24 mouse cellular contexts compared by ENCODE assay signal in the genomic region with DNA sequence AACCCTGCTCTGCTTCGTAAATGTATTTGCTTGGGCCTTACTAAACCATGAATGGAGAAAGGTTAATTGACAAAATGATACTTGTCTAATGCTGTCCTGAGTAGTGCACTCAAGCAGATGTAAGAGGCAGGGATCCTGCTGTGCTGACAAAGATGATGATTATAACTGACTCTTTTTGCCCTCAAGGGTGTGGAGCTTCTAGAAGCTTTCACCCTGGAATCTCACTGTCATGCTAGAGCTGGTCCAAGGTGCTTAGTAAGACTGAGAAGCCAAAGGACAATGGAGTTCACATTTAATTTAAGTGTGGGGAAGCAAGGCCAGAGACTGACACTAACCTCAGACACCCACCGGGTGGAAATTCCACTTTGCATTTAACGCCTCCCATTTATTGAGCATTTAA.
DNase-seq lines count a peak whose midpoint lies in the region; ATAC-seq and TF ChIP-seq lines count a peak whose summit lies in the region.
"Had no signal": no experiment of that assay in that cellular context is flagged by ENCODE, and none has a peak within 500 bp of the region (broad histone marks: within the 10 kb centered on the region; RNA-seq: fewer than 3 reads in every experiment).

No protein-coding gene starts in this region.

- no peak overlapping the region for H3K4me2 ChIP-seq in forebrain, embryonic 13.5 days
- no peak overlapping the region for H3K4me2 ChIP-seq in forebrain, postnatal 0 days (ENCODE audit: low read depth)
- H3K4me2 ChIP-seq: embryonic facial prominence, embryonic 13.5 days; embryonic facial prominence, embryonic 15.5 days; forebrain, embryonic 12.5 days; forebrain, embryonic 15.5 days had no signal

- no peak for DNase-seq in forebrain, postnatal 0 days
- peak; percentile 25 for DNase-seq in Muller cell, postnatal 12 days (ENCODE audit: inconsistent ontology term)
- peak; percentile 52 for DNase-seq in retina, embryonic 14.5 days (ENCODE audit: low spot score)
- no peak for DNase-seq in layer of hippocampus, adult 18-20 months (ENCODE audit: low spot score in 2 of 2)
- DNase-seq in midbrain, embryonic 10.5 days (ENCODE audit: low spot score), result no peak
- DNase-seq: adrenal gland, postnatal 10 days; adrenal gland, postnatal 25 days; B cell, adult 2 months; cerebellum, adult 11-12 months; cerebellum, adult 2 months; cerebellum, adult 9-10 months; cerebellum, postnatal 10 days; cerebellum, postnatal 25 days; embryo, embryonic 11 days had no signal

- H3K9me3 ChIP-seq in forebrain, embryonic 13.5 days (replicated peaks), result no peaks in the 10 kb centered on the region
- no peaks in the 10 kb centered on the region for H3K9me3 ChIP-seq in forebrain, postnatal 0 days (ENCODE audit: low read length)
- H3K9me3 ChIP-seq in midbrain, embryonic 10.5 days (replicated peaks), result no peaks in the 10 kb centered on the region
- H3K9me3 ChIP-seq: embryonic facial prominence, embryonic 13.5 days; embryonic facial prominence, embryonic 15.5 days; forebrain, embryonic 10.5 days; forebrain, embryonic 12.5 days; forebrain, embryonic 15.5 days had no signal

- no peak overlapping the region for H3K4me3 ChIP-seq in forebrain, embryonic 13.5 days
- H3K4me3 ChIP-seq in forebrain, postnatal 0 days (ENCODE audit: low read depth, low read length), result no peak overlapping the region
- H3K4me3 ChIP-seq in midbrain, embryonic 10.5 days, result no peak overlapping the region
- H3K4me3 ChIP-seq: embryonic facial prominence, embryonic 13.5 days; embryonic facial prominence, embryonic 15.5 days; erythroblast, embryonic 14.5 days; forebrain, embryonic 10.5 days; forebrain, embryonic 12.5 days; forebrain, embryonic 15.5 days had no signal

- 80% methylated on average over 3 of the region's 3 CpGs for WGBS in forebrain, embryonic 13.5 days
- 80% methylated on average over 3 of the region's 3 CpGs for WGBS in forebrain, postnatal 0 days
- 91% methylated on average over 3 of the region's 3 CpGs for WGBS in midbrain, embryonic 10.5 days

- 0 out of 2 replicates have a peak, but pooled peaks have one; percentile 19 for ATAC-seq in forebrain, embryonic 13.5 days
- ATAC-seq in forebrain, postnatal 0 days, result no peak
- ATAC-seq: CD4-positive, CD25-positive, alpha-beta regulatory T cell, adult 4 months; forebrain, embryonic 15.5 days had no signal

- TF ChIP-seq CTCF in forebrain, postnatal 0 days (IDR thresholded peaks at IDR 0.05; ENCODE audit: low read depth), result no peak

- no peak overlapping the region for H3K27ac ChIP-seq in forebrain, embryonic 13.5 days
- no peak overlapping the region for H3K27ac ChIP-seq in forebrain, postnatal 0 days (ENCODE audit: low read depth, low read length)
- no peak overlapping the region for H3K27ac ChIP-seq in midbrain, embryonic 10.5 days (replicated peaks)
- H3K27ac ChIP-seq: embryonic facial prominence, embryonic 13.5 days; embryonic facial prominence, embryonic 15.5 days; forebrain, embryonic 10.5 days; forebrain, embryonic 12.5 days; forebrain, embryonic 15.5 days had no signal

- H3K9ac ChIP-seq in forebrain, embryonic 13.5 days, result no peak overlapping the region
- no peak overlapping the region for H3K9ac ChIP-seq in forebrain, postnatal 0 days
- H3K9ac ChIP-seq: embryonic facial prominence, embryonic 13.5 days; embryonic facial prominence, embryonic 15.5 days; forebrain, embryonic 12.5 days; forebrain, embryonic 15.5 days had no signal

- no peaks in the 10 kb centered on the region for H3K4me1 ChIP-seq in forebrain, embryonic 13.5 days
- H3K4me1 ChIP-seq in forebrain, postnatal 0 days (ENCODE audit: insufficient read depth), result no peaks in the 10 kb centered on the region
- H3K4me1 ChIP-seq in midbrain, embryonic 10.5 days, result no peaks in the 10 kb centered on the region
- H3K4me1 ChIP-seq: embryonic facial prominence, embryonic 13.5 days; embryonic facial prominence, embryonic 15.5 days; forebrain, embryonic 10.5 days; forebrain, embryonic 12.5 days; forebrain, embryonic 15.5 days had no signal

- no peaks in the 10 kb centered on the region for H3K36me3 ChIP-seq in forebrain, embryonic 13.5 days (ENCODE audit: poor library complexity, severe bottlenecking)
- no peaks in the 10 kb centered on the region for H3K36me3 ChIP-seq in forebrain, postnatal 0 days (ENCODE audit: insufficient read depth)
- H3K36me3 ChIP-seq in midbrain, embryonic 10.5 days, result no peaks in the 10 kb centered on the region
- H3K36me3 ChIP-seq: embryonic facial prominence, embryonic 13.5 days; embryonic facial prominence, embryonic 15.5 days; forebrain, embryonic 10.5 days; forebrain, embryonic 12.5 days; forebrain, embryonic 15.5 days; G1E had no signal

- H3K27me3 ChIP-seq in forebrain, embryonic 13.5 days, result no peaks in the 10 kb centered on the region
- H3K27me3 ChIP-seq in forebrain, postnatal 0 days (ENCODE audit: insufficient read depth, low read length), result no peaks in the 10 kb centered on the region
- H3K27me3 ChIP-seq in midbrain, embryonic 10.5 days (ENCODE audit: low read depth, poor library complexity, severe bottlenecking), result no peaks in the 10 kb centered on the region
- H3K27me3 ChIP-seq: CH12.LX; embryonic facial prominence, embryonic 13.5 days; embryonic facial prominence, embryonic 15.5 days; forebrain, embryonic 12.5 days; forebrain, embryonic 15.5 days had no signal

Comparison
In these comparisons a context has a peak if more than half of its experiments do, and no peak if none do; other contexts are left out.
1. DNase-seq: peak in Muller cell, postnatal 12 days (single experiment) and retina, embryonic 14.5 days (single experiment); none in forebrain, postnatal 0 days (single experiment), layer of hippocampus, adult 18-20 months (0 of 2) and midbrain, embryonic 10.5 days (single experiment).